Mouse (Mus musculus) macrophage (primary cell): ENCODE measurements around the gene Gm45213. TPM values are rescaled to one million over a fixed set of nuclear protein-coding genes. Genes with fewer than 3 reads are reported as not detected.

Experiments
- H3K27ac ChIP-seq: fragments of 350-480 bp; formaldehyde crosslinking; 2 replicates; pipeline ENCODE4 v1.9.0; 2021
- H3K36me3 ChIP-seq: fragments of 350-480 bp; formaldehyde crosslinking; 2 replicates; pipeline ENCODE4 v1.9.0; 2021; ENCODE audit errors: inconsistent target
- H3K4me3 ChIP-seq: fragments of 350-480 bp; formaldehyde crosslinking; 2 replicates; pipeline ENCODE4 v1.9.0; 2021; ENCODE audit errors: inconsistent target
- H3K79me2 ChIP-seq: fragments of 350-480 bp; formaldehyde crosslinking; 2 replicates; pipeline ENCODE4 v1.9.0; 2021; ENCODE audit errors: inconsistent target
- WGBS: methylation state at CpG from one replicate; pipeline ENCODE4 v1.1.7; 2026; ENCODE audit warnings: inconsistent platforms; ENCODE audit not compliant: missing documents; 5-methylcytosine and 5-hydroxymethylcytosine counted together
- polyA plus RNA-seq: library from polyadenylated mRNA; stranded (reverse); fragments of 250-400 nt; gene quantifications from 3 replicates; pipeline ENCODE4 v1.2.4, GENCODE M21; 2018; ENCODE audit warnings: inconsistent platforms

Gene Gm45213
- polyA plus RNA-seq, 1 experiment from 2014 or later: not detected

DNA sequence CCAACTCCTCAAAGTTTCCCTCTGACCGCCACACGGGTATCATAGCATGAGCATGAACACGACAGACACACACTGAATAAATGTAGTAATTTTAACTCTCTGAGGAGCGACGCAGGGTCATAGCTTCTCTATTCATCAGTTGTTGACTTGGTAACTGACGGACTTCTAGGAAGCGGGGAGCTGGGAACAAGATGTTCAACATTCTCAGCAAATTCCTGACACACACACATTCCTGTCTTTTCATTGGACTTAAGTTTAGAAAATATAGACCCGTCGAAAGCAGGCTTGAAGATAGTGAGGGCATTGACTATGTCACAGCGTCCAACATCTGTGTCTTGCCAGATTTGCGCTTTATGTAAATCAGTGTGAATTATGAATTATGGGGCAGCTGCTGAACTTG lies 63.8 kb downstream of the Gm45213 start:
- 89% methylated on average over 11 of the region's 11 CpGs for WGBS

DNA sequence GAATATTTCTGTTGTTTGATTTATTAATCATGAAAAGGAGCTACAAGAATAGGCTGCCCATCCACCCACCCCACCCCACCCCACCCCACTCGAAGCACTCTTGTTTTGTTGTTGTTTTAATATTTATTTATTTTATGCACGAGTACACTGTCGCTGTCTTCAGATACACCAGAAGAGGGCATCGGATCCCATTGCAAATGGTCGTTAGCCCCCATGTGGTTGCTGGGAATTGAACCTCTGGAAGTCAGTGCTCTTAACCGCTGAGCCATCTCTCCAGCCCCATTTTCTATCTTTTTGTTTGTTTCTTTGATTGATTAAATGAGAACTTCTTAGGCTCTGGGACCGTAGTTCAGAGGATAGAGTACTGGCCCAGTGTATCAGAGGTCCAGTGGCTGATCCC lies 64.5 kb downstream of the Gm45213 start:
- Histone ChIP-seq H3K36me3 (no peaks in the 10 kb centered on the region), H3K4me3 (no peak overlapping the region), H3K79me2 (peaks cover 22% of the 10 kb centered on the region), H3K27ac (no peak overlapping the region)
- WGBS: 21% methylated on average over 7 of the region's 7 CpGs

More for the DNA sequence above, 63.8 kb downstream of the Gm45213 start:
- Histone ChIP-seq H3K27ac (no peak overlapping the region), H3K4me3 (no peak overlapping the region), H3K79me2 (peaks cover 15% of the 10 kb centered on the region), H3K36me3 (no peaks in the 10 kb centered on the region)

DNA sequence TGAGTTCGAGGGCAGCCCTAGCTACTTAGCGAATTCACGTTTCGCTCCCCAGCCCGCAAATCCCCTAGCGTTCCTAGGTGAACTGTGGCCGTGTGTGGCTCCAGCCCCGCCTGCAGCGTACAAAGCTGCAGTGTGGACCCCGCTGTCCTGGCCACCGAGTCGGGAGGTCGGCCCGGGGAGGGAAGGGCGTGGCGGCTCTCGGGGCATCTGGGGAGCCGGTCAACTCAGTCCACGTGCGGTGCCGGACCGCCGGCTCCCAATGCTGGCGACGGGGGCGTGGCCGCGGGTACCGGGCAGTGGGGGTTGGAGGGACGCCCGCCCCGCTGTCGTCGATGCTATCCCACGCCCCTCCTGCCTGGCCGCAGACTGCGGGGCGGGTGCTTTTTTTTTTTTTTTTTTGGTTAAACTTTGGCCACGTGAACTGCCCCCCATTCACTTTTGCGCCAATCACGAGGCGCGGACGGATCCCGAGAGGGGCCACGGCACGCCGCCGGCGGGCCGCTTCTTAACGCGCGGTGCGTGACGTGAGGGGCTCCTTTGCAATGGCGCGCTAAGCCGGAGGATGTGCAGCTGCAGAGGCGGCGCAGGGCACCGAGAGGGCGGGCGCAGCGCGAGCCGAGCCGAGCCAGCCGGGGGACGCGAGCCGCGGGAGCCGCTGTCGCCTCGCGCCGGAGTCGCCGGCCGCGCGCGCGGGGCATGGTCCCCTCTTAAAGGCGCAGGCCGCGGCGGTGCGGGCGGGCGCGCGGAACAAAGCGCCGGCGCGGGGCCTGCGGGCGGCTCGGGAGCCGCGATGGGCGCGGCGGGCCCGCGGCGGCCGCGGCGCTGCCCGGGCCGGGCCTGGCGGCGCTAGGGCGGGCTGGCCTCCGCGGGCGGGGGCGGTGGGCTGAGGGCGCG lies 65.8 kb downstream of the Gm45213 start, which contains the start of gene Chsy1:
Gene Chsy1, plus strand, starts transcription at position 555 of the 894 bp plus-strand sequence.
- Histone ChIP-seq H3K27ac (no peak within 1 kb of the TSS), H3K79me2 (peaks cover 33% of the 10 kb centered on the region), H3K4me3 (peak within 1 kb of the TSS; percentile 45), H3K36me3 (no peaks in the 10 kb centered on the region)
- 1% methylated on average over 85 of the region's 123 CpGs for WGBS

DNA sequence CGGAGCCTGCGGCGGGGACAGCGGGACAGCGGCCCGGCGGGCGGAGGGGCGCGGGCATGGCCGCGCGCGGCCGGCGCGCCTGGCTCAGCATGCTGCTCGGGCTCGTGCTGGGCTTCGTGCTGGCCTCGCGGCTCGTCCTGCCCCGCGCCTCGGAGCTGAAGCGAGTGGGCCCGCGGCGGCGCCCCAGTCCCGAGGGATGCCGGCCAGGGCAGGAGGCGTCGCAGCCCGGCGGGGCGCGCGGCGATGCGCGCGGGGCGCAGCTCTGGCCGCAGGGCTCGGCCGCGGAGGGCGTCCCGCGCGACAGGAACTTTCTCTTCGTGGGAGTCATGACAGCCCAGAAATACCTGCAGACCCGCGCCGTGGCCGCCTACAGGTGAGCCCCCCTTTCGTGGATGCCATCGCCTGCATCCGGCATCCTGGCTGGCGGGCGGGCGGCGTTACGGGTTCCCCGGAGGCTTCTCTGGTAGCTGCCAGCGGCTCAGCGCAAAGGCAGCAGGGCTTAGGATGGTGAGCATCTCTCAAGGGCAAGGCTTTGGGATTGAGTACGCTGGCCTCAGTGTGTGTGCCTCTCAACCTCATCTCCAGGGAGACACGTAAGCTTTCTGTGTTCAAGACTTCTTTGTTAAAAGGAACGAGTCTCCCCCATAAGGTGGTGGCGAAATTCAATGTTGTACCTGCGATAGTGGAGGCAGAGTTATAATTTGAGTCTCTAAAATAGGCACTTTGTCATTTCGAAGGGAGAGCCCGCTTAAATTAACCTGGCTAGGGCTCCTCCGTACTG lies 66.6 kb downstream of the Gm45213 start:
- Histone ChIP-seq H3K79me2 (peaks cover 42% of the 10 kb centered on the region), H3K4me3 (peak overlapping the region; percentile 35), H3K27ac (no peak overlapping the region), H3K36me3 (no peaks in the 10 kb centered on the region)
- WGBS: under 1% methylated on average over 50 of the region's 77 CpGs

DNA sequence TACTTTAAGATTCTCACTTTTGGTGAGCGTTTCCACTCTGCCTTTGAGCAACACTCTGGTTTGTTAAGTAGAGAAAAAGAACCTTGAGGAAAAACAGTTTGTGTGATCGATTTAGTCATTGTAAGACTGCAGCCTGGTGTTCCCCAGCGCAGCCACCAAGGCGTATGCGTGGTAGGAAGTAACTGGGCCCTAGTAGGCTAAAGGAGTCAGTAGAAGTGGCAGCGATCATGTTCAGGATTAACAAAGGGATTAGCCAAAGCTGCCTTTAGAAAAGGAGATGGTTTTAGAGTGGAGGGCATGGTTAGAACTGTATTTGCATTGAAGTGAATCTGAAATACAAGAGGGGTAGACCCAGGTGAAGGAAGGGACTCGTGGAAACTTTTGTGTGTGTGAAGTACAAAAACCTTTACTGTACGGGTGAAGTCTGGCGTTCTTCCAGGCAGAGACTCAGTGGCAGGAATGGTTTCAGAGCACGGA lies 67.3 kb downstream of the Gm45213 start:
- peaks cover 48% of the 10 kb centered on the region for H3K79me2 ChIP-seq
- no peak overlapping the region for H3K27ac ChIP-seq
- H3K36me3 ChIP-seq: no peaks in the 10 kb centered on the region
- WGBS: 17% methylated on average over 10 of the region's 10 CpGs
- H3K4me3 ChIP-seq: peak overlapping the region; percentile 35

DNA sequence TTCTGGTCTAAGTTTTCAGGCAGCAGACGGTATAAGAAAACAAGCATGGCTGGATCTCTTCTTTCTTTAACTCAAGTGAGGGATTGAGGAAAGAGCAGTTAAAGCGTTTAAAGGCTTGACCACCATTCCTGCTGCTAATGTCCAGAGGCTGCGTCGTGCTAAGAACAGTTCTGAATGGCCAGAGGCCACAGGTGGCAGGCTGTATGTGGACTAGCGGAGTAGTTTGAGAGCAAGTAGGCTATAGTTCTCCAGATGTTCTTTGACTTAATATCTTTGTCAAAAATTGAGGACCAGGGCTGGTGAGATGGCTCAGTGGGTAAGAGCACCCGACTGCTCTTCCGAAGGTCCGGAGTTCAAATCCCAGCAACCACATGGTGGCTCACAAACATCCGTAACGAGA lies 67.8 kb downstream of the Gm45213 start:
- WGBS: 78% methylated on average over 10 of the region's 10 CpGs
- Histone ChIP-seq H3K27ac (no peak overlapping the region), H3K4me3 (no peak overlapping the region), H3K36me3 (no peaks in the 10 kb centered on the region), H3K79me2 (peaks cover 53% of the 10 kb centered on the region)

Other genes starting within 250 kb of the Gm45213 start
- gene Pcsk6, start 181.9 kb upstream of the Gm45213 start, polyA plus RNA-seq: not detected in 3 replicates
- gene Snrpa1, start 15.4 kb downstream of the Gm45213 start, polyA plus RNA-seq: 20.5 to 65.1 TPM (median 22.8 TPM) in 3 replicates
- gene Selenos, start 36.0 kb downstream of the Gm45213 start, polyA plus RNA-seq: 70.7 to 94.6 TPM (median 87.3 TPM) in 3 replicates
- gene Chsy1, start 65.9 kb downstream of the Gm45213 start, polyA plus RNA-seq: 4.8 to 6.6 TPM (median 5.3 TPM) in 3 replicates